Mouse (Mus musculus): ENCODE results near the gene Rab20. TPM values are rescaled to one million over a fixed set of nuclear protein-coding genes. Genes with fewer than 3 reads are reported as not detected.

The Rab20 gene
- polyA plus RNA-seq, 1 experiment = 1.6 TPM

DNA sequence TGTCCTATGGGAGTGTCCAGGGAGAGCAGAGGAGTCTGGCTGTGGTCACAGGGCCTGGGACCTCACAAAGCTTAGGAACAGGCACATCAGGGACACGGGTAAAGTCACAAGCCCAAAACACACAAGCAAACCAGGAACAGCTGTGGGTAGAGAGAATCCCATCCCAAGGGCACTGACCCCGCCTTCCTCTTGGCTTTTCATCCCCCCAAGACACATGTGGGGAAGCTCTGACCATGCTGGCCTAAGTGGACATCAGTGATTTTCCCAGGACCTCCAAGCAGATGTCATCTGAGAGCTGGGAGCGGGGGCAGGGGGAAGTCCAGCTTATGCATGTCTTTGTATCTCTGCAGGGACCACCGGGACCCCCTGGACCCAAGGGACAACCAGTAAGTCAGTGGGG lies 73.9 kb downstream of the Rab20 start:
- no peaks in the 10 kb centered on the region for H3K36me3 ChIP-seq (ENCODE audit: control insufficient read depth, insufficient read depth, low read length, poor library complexity, severe bottlenecking)
- TF ChIP-seq CTCF (IDR thresholded peaks at IDR 0.05; ENCODE audit: low read depth, low read length) (no peak), POLR2A (IDR thresholded peaks at IDR 0.05; ENCODE audit: insufficient read depth, low read length) (no peak), EP300 (IDR thresholded peaks at IDR 0.05; ENCODE audit: insufficient read depth, low read depth, low read length) (no peak)

DNA sequence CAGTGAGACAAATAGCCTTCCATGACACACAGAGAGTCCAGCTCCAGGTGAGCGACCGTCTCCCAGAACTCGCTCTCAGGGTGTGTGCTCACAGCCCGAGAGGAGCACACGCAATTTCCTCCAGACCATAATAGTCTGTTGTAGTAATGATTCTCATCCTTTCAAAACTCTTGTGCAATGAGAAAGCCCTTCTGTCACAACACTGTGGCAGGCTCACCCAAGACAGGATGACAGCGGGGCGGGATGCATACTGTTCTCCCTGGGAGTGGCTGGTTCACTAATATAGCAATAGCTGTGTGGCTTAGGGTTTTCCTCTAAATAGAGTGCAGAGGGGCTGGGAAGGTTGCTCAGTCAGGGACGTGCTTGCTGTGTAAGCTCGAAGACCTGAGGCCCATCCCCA lies 74.7 kb downstream of the Rab20 start:
- Histone ChIP-seq H3K27ac (ENCODE audit: insufficient read depth, low read length) (no peak overlapping the region), H3K36me3 (ENCODE audit: control insufficient read depth, insufficient read depth, low read length, poor library complexity, severe bottlenecking) (no peaks in the 10 kb centered on the region), H3K27me3 (ENCODE audit: control insufficient read depth, insufficient read depth, low read length, poor library complexity, severe bottlenecking) (no peaks in the 10 kb centered on the region)

More for the DNA sequence above, 73.9 kb downstream of the Rab20 start:
- H3K27ac ChIP-seq (ENCODE audit: insufficient read depth, low read length) = no peak overlapping the region
- H3K27me3 ChIP-seq (ENCODE audit: control insufficient read depth, insufficient read depth, low read length, poor library complexity, severe bottlenecking) = no peaks in the 10 kb centered on the region
- H3K9ac ChIP-seq (ENCODE audit: low read depth, poor library complexity, severe bottlenecking) = no peak overlapping the region
- no peak overlapping the region for H3K4me3 ChIP-seq (ENCODE audit: low read depth, low read length)
- no peaks in the 10 kb centered on the region for H3K4me1 ChIP-seq (ENCODE audit: control insufficient read depth, insufficient read depth, low read length)
- H3K9me3 ChIP-seq (replicated peaks; ENCODE audit: control insufficient read depth, insufficient read depth, low read length, poor library complexity, severe bottlenecking) = 0 out of 2 replicates have a peak, but pooled peaks cover 2% of the 10 kb centered on the region

More for the DNA sequence above, 74.7 kb downstream of the Rab20 start:
- Histone ChIP-seq H3K4me3 (ENCODE audit: low read depth, low read length) (no peak overlapping the region), H3K4me1 (ENCODE audit: control insufficient read depth, insufficient read depth, low read length) (no peaks in the 10 kb centered on the region), H3K9ac (ENCODE audit: low read depth, poor library complexity, severe bottlenecking) (no peak overlapping the region), H3K9me3 (replicated peaks; ENCODE audit: control insufficient read depth, insufficient read depth, low read length, poor library complexity, severe bottlenecking) (0 out of 2 replicates have a peak, but pooled peaks cover 3% of the 10 kb centered on the region)
- TF ChIP-seq EP300 (IDR thresholded peaks at IDR 0.05; ENCODE audit: insufficient read depth, low read depth, low read length) = no peak
- no peak for TF ChIP-seq POLR2A (IDR thresholded peaks at IDR 0.05; ENCODE audit: insufficient read depth, low read length)
- TF ChIP-seq CTCF (IDR thresholded peaks at IDR 0.05; ENCODE audit: low read depth, low read length) = no peak

Other genes starting within 250 kb of the Rab20 start
- 30.3 and 31.7 TPM in 2 replicates for gene Col4a2, start 165.9 kb downstream of the Rab20 start, polyA plus RNA-seq (2011; ENCODE audit: insufficient read depth, insufficient read length, low read depth, missing spikeins)
- 56.3 TPM in 2 replicates for gene Col4a1, start 165.9 kb downstream of the Rab20 start, polyA plus RNA-seq (2011; ENCODE audit: insufficient read depth, insufficient read length, low read depth, missing spikeins)
- gene Naxd, start 18.8 kb upstream of the Rab20 start, polyA plus RNA-seq (2011; ENCODE audit: insufficient read depth, insufficient read length, low read depth, missing spikeins) = 34.7 and 35.5 TPM in 2 replicates
- 19.5 and 19.9 TPM in 2 replicates for gene Cars2, start 72.1 kb upstream of the Rab20 start, polyA plus RNA-seq (2011; ENCODE audit: insufficient read depth, insufficient read length, low read depth, missing spikeins)
- 58.2 and 59.1 TPM in 2 replicates for gene Ing1, start 76.9 kb upstream of the Rab20 start, polyA plus RNA-seq (2011; ENCODE audit: insufficient read depth, insufficient read length, low read depth, missing spikeins)
- 101 and 104 TPM in 2 replicates for gene Ankrd10, start 157.0 kb upstream of the Rab20 start, polyA plus RNA-seq (2011; ENCODE audit: insufficient read depth, insufficient read length, low read depth, missing spikeins)
- gene 1700016D06Rik, start 222.4 kb upstream of the Rab20 start, polyA plus RNA-seq (2011; ENCODE audit: insufficient read depth, insufficient read length, low read depth, missing spikeins) = not detected in 2 replicates
- 38.5 and 38.7 TPM in 2 replicates for gene Arhgef7, start 249.0 kb upstream of the Rab20 start, polyA plus RNA-seq (2011; ENCODE audit: insufficient read depth, insufficient read length, low read depth, missing spikeins)